Mouse (Mus musculus) liver, embryonic 15.5 days (tissue): ENCODE results near the gene Efcab8. TPM values are rescaled to one million over a fixed set of nuclear protein-coding genes. Genes with fewer than 3 reads are reported as not detected.
"Not testable (repeated sequence)": the region's sequence is repeated elsewhere in the genome, so short reads cannot be mapped to it uniquely, and the experiment has no call there.

Source experiments
- ATAC-seq: fragments of 200-750 bp; cut with Nextera tagmentation; 2 replicates; pipeline ENCODE4 v1.8.0; 2017; ENCODE audit warnings: moderate number of reproducible peaks, mild to moderate bottlenecking, moderate library complexity; ENCODE audit not compliant: insufficient read depth
- H3K27ac ChIP-seq: fragments of 300-500 bp; sonication (generic); replicated peaks from 2 replicates; pipeline ENCODE4 v1.5.1; 2015; ENCODE audit warnings: mild to moderate bottlenecking, inconsistent platforms
- H3K27me3 ChIP-seq: fragments of 300-500 bp; sonication (generic); 2 replicates; pipeline ENCODE4 v1.6.1; 2015; ENCODE audit warnings: mild to moderate bottlenecking, inconsistent platforms
- H3K36me3 ChIP-seq: fragments of 300-500 bp; sonication (generic); replicated peaks from 2 replicates; pipeline ENCODE4 v1.6.1; 2015; ENCODE audit warnings: moderate library complexity, mild to moderate bottlenecking, inconsistent platforms
- H3K4me1 ChIP-seq: fragments of 300-500 bp; sonication (generic); replicated peaks from 2 replicates; pipeline ENCODE4 v1.6.1; 2015; ENCODE audit warnings: inconsistent platforms
- H3K4me2 ChIP-seq: fragments of 300-500 bp; sonication (generic); 2 replicates; pipeline ENCODE4 v1.6.1; 2015; ENCODE audit warnings: moderate library complexity, mild to moderate bottlenecking, inconsistent platforms
- H3K4me3 ChIP-seq: fragments of 300-500 bp; sonication (generic); replicated peaks from 2 replicates; pipeline ENCODE4 v1.5.1; 2015; ENCODE audit warnings: mild to moderate bottlenecking, inconsistent platforms
- H3K9ac ChIP-seq: fragments of 300-500 bp; sonication (generic); 2 replicates; pipeline ENCODE4 v1.6.1; 2015; ENCODE audit warnings: moderate library complexity, mild to moderate bottlenecking, inconsistent platforms
- H3K9me3 ChIP-seq: fragments of 300-500 bp; sonication (generic); replicated peaks from 2 replicates; pipeline ENCODE4 v1.6.1; 2016; ENCODE audit warnings: inconsistent platforms
- WGBS: fragments of 180-500 bp; shearing (Covaris S2); methylation state at CpG from one replicate; pipeline ENCODE4 v1.1.7; 2015; ENCODE audit warnings: mixed read lengths; ENCODE audit not compliant: insufficient replicate concordance; 5-methylcytosine and 5-hydroxymethylcytosine counted together
- polyA plus RNA-seq: library from polyadenylated mRNA; unstranded; fragments of >200 nt; fragmentation: Nextera tagmentation; extraction: Ambion mirVana; gene quantifications from 2 replicates; pipeline ENCODE4 v1.2.1, GENCODE M21; 2015

Efcab8 gene
- polyA plus RNA-seq, 1 experiment from 2014 or later = 0.08 TPM

GRCm38 (mm10) chr2:153778638-153779362 is 931 bp upstream of the Efcab8 start:
- peak overlapping the region; percentile 44 for H3K9ac ChIP-seq
- ATAC-seq = peak; percentile 84
- no peaks in the 10 kb centered on the region for H3K9me3 ChIP-seq
- H3K4me2 ChIP-seq = peak overlapping the region; percentile 89
- no peaks in the 10 kb centered on the region for H3K27me3 ChIP-seq
- H3K27ac ChIP-seq = peak overlapping the region; percentile 39; the same call in 1 of the 2 replicates
- peak overlapping the region; percentile 51 for H3K4me3 ChIP-seq
- 11% methylated on average over 24 of the region's 24 CpGs for WGBS
- H3K36me3 ChIP-seq = 0 out of 2 replicates have a peak, but pooled peaks cover under 1% of the 10 kb centered on the region
- H3K4me1 ChIP-seq = peaks cover 40% of the 10 kb centered on the region

GRCm38 (mm10) chr2:153781181-153781580 is 1.4 kb downstream of the Efcab8 start:
- no peak overlapping the region for H3K27ac ChIP-seq
- H3K27me3 ChIP-seq = no peaks in the 10 kb centered on the region
- H3K4me3 ChIP-seq = no peak overlapping the region
- no peak for ATAC-seq
- no peaks in the 10 kb centered on the region for H3K36me3 ChIP-seq
- H3K4me2 ChIP-seq = no peak overlapping the region
- 48% methylated on average over 4 of the region's 4 CpGs for WGBS
- peaks cover 40% of the 10 kb centered on the region for H3K4me1 ChIP-seq
- no peaks in the 10 kb centered on the region for H3K9me3 ChIP-seq
- no peak overlapping the region for H3K9ac ChIP-seq

- no peak overlapping the region for H3K4me3 ChIP-seq
Measured at GRCm38 (mm10) chr2:153784668-153785067, 4.9 kb downstream of the Efcab8 start.

GRCm38 (mm10) chr2:153793366-153793765 is 13.6 kb downstream of the Efcab8 start:
- no peak overlapping the region for H3K9ac ChIP-seq
- no peaks in the 10 kb centered on the region for H3K4me1 ChIP-seq
- H3K9me3 ChIP-seq = no peaks in the 10 kb centered on the region
- no peak overlapping the region for H3K4me3 ChIP-seq
- no peaks in the 10 kb centered on the region for H3K36me3 ChIP-seq
- no peak overlapping the region for H3K27ac ChIP-seq
- H3K4me2 ChIP-seq = no peak overlapping the region
- H3K27me3 ChIP-seq = no peaks in the 10 kb centered on the region; the same call in 1 of the 2 replicates
- no peak for ATAC-seq

More at GRCm38 (mm10) chr2:153784668-153785067, 4.9 kb downstream of the Efcab8 start:
- no peak for ATAC-seq
- Histone ChIP-seq H3K9ac (no peak overlapping the region), H3K4me1 (peaks cover 26% of the 10 kb centered on the region), H3K9me3 (no peaks in the 10 kb centered on the region), H3K27ac (no peak overlapping the region), H3K36me3 (no peaks in the 10 kb centered on the region), H3K4me2 (no peak overlapping the region), H3K27me3 (no peaks in the 10 kb centered on the region; the same call in 1 of the 2 replicates)
- WGBS = 72% methylated on average over 2 of the region's 2 CpGs

- H3K4me1 ChIP-seq = no peaks in the 10 kb centered on the region
- no peaks in the 10 kb centered on the region for H3K9me3 ChIP-seq
- no peaks in the 10 kb centered on the region for H3K27me3 ChIP-seq
- H3K9ac ChIP-seq = no peak overlapping the region
- no peaks in the 10 kb centered on the region for H3K36me3 ChIP-seq
- H3K4me3 ChIP-seq = no peak overlapping the region
- H3K27ac ChIP-seq = no peak overlapping the region
- 43% methylated on average over 5 of the region's 5 CpGs for WGBS
- no peak overlapping the region for H3K4me2 ChIP-seq
- ATAC-seq = no peak
Measured at GRCm38 (mm10) chr2:153795090-153795489, 15.4 kb downstream of the Efcab8 start.

- not testable (repeated sequence) for H3K27me3 ChIP-seq, H3K36me3 ChIP-seq, H3K9ac ChIP-seq, H3K27ac ChIP-seq, H3K4me2 ChIP-seq, ATAC-seq, H3K9me3 ChIP-seq, H3K4me3 ChIP-seq, H3K4me1 ChIP-seq
Measured at GRCm38 (mm10) chr2:153807464-153807863, 27.7 kb downstream of the Efcab8 start.

GRCm38 (mm10) chr2:153808146-153808545 is 28.4 kb downstream of the Efcab8 start:
- H3K9me3 ChIP-seq = no peaks in the 10 kb centered on the region
- no peak overlapping the region for H3K27ac ChIP-seq
- no peaks in the 10 kb centered on the region for H3K27me3 ChIP-seq
- no peak overlapping the region for H3K4me2 ChIP-seq
- no peaks in the 10 kb centered on the region for H3K36me3 ChIP-seq
- no peaks in the 10 kb centered on the region for H3K4me1 ChIP-seq
- WGBS = 65% methylated on average over 8 of the region's 8 CpGs
- no peak overlapping the region for H3K9ac ChIP-seq
- H3K4me3 ChIP-seq = no peak overlapping the region
- ATAC-seq = no peak

GRCm38 (mm10) chr2:153808841-153809240 is 29.1 kb downstream of the Efcab8 start:
- H3K9me3 ChIP-seq = no peaks in the 10 kb centered on the region
- no peak overlapping the region for H3K4me3 ChIP-seq
- 58% methylated on average over 6 of the region's 6 CpGs for WGBS
- no peaks in the 10 kb centered on the region for H3K27me3 ChIP-seq
- no peaks in the 10 kb centered on the region for H3K36me3 ChIP-seq
- H3K27ac ChIP-seq = no peak overlapping the region
- no peaks in the 10 kb centered on the region for H3K4me1 ChIP-seq
- no peak overlapping the region for H3K4me2 ChIP-seq
- no peak overlapping the region for H3K9ac ChIP-seq
- no peak for ATAC-seq

- Histone ChIP-seq H3K4me3 (no peak overlapping the region), H3K27ac (no peak overlapping the region), H3K9me3 (no peaks in the 10 kb centered on the region), H3K36me3 (no peaks in the 10 kb centered on the region), H3K27me3 (no peaks in the 10 kb centered on the region), H3K4me1 (no peaks in the 10 kb centered on the region), H3K4me2 (no peak overlapping the region), H3K9ac (no peak overlapping the region)
- no peak for ATAC-seq
- WGBS = 41% methylated on average over 3 of the region's 3 CpGs
Measured at GRCm38 (mm10) chr2:153809921-153810320, 30.2 kb downstream of the Efcab8 start.

- Histone ChIP-seq H3K4me2 (no peak overlapping the region), H3K4me1 (no peaks in the 10 kb centered on the region), H3K9me3 (no peaks in the 10 kb centered on the region), H3K9ac (no peak overlapping the region), H3K27me3 (0 out of 2 replicates have a peak, but pooled peaks cover 4% of the 10 kb centered on the region), H3K27ac (no peak overlapping the region), H3K4me3 (no peak overlapping the region), H3K36me3 (no peaks in the 10 kb centered on the region)
- WGBS = 41% methylated on average over 2 of the region's 2 CpGs
- ATAC-seq = no peak
Measured at GRCm38 (mm10) chr2:153822005-153822543, 42.3 kb downstream of the Efcab8 start.

GRCm38 (mm10) chr2:153824593-153824992 is 44.9 kb downstream of the Efcab8 start:
- no peak overlapping the region for H3K27ac ChIP-seq
- no peak overlapping the region for H3K4me3 ChIP-seq
- no peak overlapping the region for H3K4me2 ChIP-seq
- ATAC-seq = no peak
- no peaks in the 10 kb centered on the region for H3K36me3 ChIP-seq
- no peaks in the 10 kb centered on the region for H3K9me3 ChIP-seq
- 70% methylated on average over 6 of the region's 6 CpGs for WGBS
- H3K4me1 ChIP-seq = no peaks in the 10 kb centered on the region
- no peak overlapping the region for H3K9ac ChIP-seq
- H3K27me3 ChIP-seq = 0 out of 2 replicates have a peak, but pooled peaks cover 4% of the 10 kb centered on the region

- WGBS = 68% methylated on average over 32 of the region's 32 CpGs
- not testable (repeated sequence) for ATAC-seq, H3K9ac ChIP-seq, H3K27ac ChIP-seq, H3K4me3 ChIP-seq, H3K4me2 ChIP-seq, H3K9me3 ChIP-seq, H3K36me3 ChIP-seq, H3K27me3 ChIP-seq, H3K4me1 ChIP-seq
Measured at GRCm38 (mm10) chr2:153825900-153826299, 46.2 kb downstream of the Efcab8 start.
